Mouse (Mus musculus): Measurements from ENCODE around the gene D1Ertd622e.

The D1Ertd622e gene

GRCm38 (mm10) chr1:97634104-97634503, 27.8 kb downstream of the D1Ertd622e start:
- in situ Hi-C loops (cut with MboI, MseI) = no loop called here

DNA sequence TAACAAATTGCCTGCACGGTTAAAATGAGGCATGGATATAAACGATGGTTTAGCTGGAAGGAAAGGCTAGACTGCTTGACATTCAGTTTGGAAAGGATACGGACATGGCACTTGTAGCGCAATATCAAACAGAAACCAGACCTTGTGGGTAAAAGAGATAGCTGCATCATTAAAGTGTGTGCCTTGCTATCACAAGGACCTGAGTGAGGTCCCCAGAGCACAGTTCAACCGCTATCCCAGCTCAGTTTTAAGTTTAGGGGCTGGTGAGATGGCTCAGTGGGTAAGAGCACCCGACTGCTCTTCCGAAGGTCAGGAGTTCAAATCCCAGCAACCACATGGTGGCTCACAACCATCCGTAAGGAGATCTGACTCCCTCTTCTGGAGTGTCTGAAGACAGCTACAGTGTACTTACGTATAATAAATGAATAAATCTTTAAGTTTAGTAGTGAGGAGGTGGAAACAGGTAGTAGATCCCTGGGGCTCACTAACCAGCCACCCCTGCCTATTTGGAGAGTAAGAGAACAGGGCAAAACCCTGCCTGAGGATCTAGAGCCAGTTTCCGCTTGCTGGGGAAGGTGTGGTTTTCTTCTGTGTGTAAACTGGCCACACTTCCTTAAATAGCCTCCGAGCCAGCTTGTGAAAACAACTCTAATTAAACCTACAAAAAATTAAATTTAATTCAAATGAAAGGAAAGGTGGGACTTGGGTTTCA, 29.2 kb downstream of the D1Ertd622e start:
- in situ Hi-C loops (cut with MboI, MseI) = no loop called here

- in situ Hi-C loops (cut with MboI, MseI) = no loop called here
Observed at GRCm38 (mm10) chr1:97631843-97632470, 29.9 kb downstream of the D1Ertd622e start.

DNA sequence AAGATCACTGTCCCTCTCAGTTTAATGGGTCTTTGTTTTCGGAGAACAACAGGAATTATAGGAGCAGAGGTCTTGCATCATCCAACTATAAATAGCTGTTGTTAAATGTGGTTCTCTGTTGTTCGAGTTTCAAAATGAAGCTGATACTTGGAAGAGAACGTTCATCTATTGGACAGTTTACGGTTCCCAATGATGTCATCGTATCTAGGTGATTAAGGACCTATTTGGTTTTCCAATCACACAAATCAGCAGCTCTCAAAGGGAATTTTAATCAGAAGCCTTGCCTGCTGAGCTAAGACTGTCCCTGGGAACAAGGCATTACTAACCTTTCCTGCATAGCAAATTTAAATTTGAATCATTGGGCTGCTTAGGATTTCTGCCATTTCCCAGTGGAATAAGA, 31.7 kb downstream of the D1Ertd622e start:
- in situ Hi-C loops (cut with MboI, MseI) = no loop called here

DNA sequence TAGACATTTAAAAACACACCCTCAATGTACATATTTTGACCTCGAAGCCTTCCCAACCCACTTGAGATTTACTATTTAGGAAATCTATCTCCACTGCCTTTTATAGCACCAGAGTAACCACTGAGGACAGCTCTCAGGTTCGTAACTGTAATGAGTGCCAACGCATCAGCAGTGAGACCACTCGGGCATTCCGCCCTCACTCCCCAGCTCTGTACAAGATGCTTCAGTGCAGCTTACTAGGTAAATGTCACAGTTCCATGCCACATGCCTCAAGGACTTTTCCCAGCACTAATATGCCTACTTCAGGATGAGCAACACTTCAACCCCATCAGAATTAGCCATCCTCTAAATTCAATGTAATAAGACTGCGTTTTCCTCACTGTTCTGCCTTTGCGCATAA, 33.0 kb downstream of the D1Ertd622e start:
- in situ Hi-C loops (cut with MboI, MseI) = no loop called here

GRCm38 (mm10) chr1:97628016-97628415, 33.9 kb downstream of the D1Ertd622e start:
- in situ Hi-C loops (cut with MboI, MseI) = no loop called here

DNA sequence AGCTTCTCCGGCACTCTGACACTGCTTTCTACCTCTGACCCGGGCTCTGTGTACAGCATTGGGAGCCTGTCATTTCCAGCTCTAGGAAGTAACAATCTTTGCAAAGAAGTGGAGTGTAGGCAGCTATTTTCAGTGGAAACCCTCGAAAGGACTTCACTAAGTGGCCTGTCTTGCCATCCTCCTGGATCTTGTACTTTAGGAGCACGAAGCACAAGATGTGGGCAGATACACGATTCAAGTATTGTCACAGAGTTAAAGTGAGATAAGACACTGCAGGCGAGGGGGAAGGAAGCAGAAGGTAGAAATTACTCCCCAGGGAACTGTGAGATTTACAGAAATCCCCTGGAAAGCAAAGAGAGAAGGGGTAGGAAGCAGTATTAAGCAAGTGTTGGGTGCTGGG, 36.4 kb downstream of the D1Ertd622e start:
- in situ Hi-C loops (cut with MboI, MseI) = no loop called here

DNA sequence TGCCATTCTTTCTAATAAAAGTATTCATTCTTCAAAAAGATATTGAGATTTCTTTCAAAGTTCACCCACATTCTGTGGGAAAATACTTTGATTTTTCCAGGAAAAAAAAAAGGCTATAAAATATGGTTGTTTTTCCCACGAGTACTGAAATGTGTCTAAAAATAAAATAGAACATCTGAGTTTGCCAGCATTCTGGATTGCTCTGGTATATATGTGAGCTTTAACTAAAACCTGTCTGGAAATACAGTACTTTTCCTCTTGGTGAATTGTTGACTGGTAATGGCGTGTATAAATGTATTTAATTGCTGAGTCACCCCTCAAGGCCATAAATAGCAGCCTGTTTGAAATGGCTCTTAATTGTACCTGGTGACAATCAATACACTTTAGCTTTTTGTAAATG, 37.5 kb downstream of the D1Ertd622e start:
- in situ Hi-C loops (cut with MboI, MseI) = no loop called here

DNA sequence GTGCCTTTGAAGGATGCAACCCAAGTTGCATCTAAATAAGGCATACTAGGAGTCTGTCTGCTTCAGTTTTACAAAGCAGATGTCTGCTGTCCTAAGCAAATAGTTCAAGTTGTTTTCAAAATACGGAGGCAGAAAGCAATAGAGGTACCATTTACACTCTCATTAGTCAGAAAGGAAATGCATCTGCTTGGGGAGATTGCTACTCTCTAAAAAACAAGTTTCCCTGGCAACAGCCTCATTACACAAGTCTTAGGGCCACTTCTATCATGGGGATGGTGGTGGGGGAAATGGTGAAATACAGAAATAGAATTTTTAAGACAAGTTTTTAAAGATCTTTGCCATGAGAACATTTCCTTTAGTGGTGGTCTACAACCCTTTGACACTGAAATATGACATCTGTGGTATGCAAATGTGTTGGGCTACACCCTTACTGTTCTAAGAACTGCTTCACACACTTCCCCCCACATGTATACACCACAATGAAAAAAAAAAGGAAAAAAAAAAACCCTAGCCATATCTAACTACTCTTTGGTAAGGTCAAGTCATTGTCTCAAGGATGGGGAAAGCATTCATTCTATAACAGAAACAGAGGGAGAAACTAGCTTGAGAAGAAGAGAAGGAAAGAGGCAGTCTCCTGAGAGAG, 38.5 kb downstream of the D1Ertd622e start:
- in situ Hi-C loops (cut with MboI, MseI) = no loop called here

DNA sequence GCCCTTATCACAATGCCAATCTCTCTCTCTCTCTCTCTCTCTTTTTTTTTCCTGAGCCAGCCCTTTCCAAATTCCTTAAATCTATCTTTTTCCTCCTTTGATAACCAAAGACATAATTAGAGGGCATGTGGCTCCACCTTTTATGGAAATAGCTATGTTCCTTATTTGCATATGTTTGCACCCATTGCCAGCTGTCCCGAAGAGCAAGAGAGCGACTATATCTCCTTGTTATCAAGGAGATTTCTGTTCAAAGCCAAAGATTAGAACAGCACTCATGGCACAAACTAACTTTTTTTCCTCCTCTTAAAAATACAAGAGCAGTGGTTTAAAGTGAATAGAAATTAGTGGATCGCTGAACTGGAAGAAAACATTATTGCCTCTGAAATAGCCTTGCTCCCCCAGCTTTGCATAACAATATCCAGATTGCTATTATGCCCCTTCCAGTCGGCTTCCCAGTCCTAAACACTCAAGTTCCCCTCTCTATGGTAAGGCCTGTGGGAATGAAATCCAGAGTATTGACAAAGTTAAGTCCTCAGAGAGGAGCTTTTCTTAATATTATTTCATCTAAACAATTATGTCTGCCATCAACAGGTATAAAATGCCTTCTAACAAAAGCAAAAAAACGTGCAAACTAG, 39.2 kb downstream of the D1Ertd622e start:
- in situ Hi-C loops (cut with MboI, MseI) = no loop called here

DNA sequence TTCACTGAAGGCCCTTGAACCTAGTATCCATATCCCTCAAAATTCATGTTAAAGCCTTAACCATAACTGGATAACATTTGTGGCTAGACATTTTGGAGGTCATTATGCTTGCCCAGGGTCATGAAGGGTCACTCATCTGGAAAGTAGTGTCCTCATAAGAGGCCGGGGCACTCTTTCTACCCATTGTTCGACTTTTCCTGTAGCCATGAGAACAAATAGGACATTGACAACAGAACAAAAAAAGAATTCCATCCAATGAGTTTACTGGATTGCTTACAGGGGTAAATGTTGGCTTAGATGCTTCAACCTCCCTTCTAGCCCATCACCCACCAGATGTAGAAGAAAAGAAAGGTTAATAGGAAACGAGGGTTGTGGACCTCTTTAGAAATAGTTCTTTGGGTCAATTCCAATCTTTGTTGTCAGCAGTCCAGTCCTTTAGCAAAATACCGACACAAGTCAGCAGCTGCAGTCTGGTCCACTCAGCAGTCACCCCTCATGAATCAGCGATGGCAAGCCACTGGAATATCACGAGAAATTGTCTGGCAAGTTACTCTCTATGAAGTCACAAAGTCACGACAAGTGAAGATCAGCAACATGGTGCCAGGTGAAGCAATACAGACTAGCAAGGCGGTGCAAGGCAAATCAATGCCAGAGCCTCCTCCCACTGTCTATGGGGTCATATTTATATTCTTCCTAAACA, 42.1 kb downstream of the D1Ertd622e start:
- in situ Hi-C loops (cut with MboI, MseI) = no loop called here

DNA sequence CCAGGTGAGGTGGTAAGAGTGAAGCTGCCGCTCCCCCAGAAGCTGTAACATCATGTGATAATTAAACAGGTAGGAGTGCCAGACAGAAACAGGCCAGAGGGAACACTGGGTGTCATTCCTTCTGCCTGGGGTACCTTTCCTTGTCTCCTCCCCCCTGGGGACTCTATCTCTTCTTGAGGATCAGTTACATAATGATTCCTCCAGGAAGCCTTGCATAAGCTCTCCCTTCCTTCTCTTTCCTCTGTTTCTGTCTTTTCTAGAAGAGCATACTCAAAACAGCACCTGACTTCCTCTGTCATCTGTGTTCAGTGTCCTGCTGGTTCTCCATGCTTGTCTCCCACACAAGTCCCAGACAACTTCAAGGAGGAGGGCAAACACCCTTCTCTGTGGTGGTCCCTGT, 46.3 kb downstream of the D1Ertd622e start:
- in situ Hi-C loops (cut with MboI, MseI) = no loop called here

GRCm38 (mm10) chr1:97614531-97615462, 47.1 kb downstream of the D1Ertd622e start:
- in situ Hi-C loops (cut with MboI, MseI) = no loop called here

DNA sequence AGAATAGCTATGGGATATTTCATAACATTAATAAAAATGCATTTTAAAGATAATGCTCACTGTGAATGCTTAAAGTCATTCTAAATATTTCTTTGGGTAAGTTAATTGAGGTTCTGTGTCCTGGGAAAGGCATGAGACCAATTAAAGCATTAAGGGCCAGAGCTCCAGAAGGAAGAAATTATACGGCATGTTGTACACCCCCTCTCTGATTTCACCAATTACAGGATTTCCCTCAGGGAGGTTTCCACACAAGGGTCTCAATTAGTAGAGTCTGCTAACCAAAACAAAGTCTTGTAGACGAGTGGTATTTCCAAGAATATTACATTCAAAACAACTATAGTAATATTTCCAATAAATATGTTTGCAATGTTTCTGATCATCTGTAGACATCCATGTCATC, 50.1 kb downstream of the D1Ertd622e start:
- in situ Hi-C loops (cut with MboI, MseI) = no loop called here

- in situ Hi-C loops (cut with MboI, MseI) = no loop called here
Observed at GRCm38 (mm10) chr1:97603361-97603760, 58.5 kb downstream of the D1Ertd622e start.

GRCm38 (mm10) chr1:97600371-97600770, 61.5 kb downstream of the D1Ertd622e start:
- in situ Hi-C loops (cut with MboI, MseI) = no loop called here

- in situ Hi-C loops (cut with MboI, MseI) = no loop called here
Observed at GRCm38 (mm10) chr1:97599101-97599500, 62.8 kb downstream of the D1Ertd622e start.

GRCm38 (mm10) chr1:97588561-97588960, 73.3 kb downstream of the D1Ertd622e start:
- in situ Hi-C loops (cut with MboI, MseI) = no loop called here

DNA sequence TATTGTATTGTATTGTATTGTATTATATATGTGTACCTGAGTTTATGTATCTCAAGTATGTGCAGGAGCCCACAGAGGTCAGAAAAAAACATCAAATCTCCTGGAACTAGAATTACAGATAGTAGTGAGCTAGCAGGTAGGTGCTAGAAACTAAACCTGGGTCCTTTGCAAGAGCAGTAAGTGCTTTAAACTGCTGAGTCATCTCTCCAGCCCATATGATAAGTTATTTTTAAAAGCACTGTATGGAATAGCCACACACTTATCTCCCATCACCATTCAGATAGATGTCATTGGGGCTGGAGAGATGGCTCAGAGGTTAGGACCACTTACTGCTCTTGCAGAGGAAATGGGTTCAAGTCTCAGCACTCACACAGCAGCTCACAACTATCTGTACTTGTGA, 76.8 kb downstream of the D1Ertd622e start:
- in situ Hi-C loops (cut with MboI, MseI) = no loop called here

- in situ Hi-C loops (cut with MboI, MseI) = no loop called here
Observed at GRCm38 (mm10) chr1:97584171-97584570, 77.7 kb downstream of the D1Ertd622e start.

DNA sequence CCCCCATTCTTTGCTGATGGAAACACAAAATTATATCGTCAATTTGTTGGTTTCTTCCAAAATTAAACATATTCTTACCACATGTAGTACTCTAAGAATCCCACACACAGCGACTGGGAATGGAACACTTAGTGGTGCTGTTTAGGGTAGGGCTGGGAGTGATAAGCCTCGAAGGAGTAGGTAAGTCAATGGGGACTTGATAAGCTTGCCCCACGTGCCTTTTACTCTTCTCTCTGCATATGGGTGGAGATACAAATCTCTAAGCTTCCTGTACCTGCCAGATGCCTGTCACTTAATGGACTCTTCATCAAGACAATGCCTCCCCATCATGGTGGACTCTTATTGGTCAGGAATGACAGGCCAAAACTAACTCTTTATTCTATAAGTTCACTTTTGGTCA, 78.8 kb downstream of the D1Ertd622e start:
- in situ Hi-C loops (cut with MboI, MseI) = no loop called here

Measured in regulatory T cell (primary cell).